Mouse (Mus musculus) right cerebral cortex, adult 18-20 months (tissue): ENCODE measurements around the gene Timm10.

Experiments used
- DNase-seq: peaks from one replicate; pipeline ENCODE4 v3.0.0; 2022; ENCODE audit warnings: mixed read lengths

The Timm10 gene

DNA sequence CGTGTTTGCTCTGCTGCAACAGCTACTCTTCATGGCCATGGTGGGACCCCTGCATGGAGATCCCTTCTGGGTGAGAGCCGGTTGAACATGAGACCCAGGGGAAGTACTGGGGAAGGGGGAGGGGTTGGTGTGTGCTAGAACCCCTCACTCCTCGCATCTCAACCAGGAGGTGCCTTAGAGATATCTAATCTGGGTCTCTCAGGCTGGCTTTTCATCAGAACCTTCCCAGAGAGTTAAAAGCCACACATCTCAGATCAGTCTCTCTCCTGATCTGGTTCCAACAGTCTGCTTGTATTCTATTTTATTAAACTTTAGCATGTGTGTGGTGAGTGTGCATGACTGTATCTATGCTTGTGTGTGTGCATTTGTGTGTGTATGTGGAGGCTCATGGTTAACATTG, 34.6 kb downstream of the Timm10 start:
- no peak for DNase-seq

DNA sequence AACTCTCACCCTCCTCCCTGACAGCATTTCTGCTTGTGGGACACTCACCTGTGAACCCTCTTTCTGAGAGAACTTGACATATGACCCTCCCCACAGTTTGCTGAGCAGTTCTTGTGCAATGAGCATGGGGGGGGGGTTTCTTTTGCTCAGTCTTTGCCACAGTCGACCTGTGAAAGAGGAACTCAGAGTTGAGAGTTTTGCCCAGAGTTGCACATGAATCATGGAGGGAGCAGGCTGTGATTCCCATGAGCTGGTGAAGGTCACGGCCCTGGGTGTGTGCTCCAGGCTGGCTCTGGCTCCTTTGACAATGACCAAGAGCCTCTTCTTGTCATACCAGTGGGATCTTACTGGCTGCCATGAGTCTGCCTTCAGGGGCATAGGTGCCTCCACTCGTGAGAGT, 35.4 kb downstream of the Timm10 start:
- DNase-seq, result no peak

DNA sequence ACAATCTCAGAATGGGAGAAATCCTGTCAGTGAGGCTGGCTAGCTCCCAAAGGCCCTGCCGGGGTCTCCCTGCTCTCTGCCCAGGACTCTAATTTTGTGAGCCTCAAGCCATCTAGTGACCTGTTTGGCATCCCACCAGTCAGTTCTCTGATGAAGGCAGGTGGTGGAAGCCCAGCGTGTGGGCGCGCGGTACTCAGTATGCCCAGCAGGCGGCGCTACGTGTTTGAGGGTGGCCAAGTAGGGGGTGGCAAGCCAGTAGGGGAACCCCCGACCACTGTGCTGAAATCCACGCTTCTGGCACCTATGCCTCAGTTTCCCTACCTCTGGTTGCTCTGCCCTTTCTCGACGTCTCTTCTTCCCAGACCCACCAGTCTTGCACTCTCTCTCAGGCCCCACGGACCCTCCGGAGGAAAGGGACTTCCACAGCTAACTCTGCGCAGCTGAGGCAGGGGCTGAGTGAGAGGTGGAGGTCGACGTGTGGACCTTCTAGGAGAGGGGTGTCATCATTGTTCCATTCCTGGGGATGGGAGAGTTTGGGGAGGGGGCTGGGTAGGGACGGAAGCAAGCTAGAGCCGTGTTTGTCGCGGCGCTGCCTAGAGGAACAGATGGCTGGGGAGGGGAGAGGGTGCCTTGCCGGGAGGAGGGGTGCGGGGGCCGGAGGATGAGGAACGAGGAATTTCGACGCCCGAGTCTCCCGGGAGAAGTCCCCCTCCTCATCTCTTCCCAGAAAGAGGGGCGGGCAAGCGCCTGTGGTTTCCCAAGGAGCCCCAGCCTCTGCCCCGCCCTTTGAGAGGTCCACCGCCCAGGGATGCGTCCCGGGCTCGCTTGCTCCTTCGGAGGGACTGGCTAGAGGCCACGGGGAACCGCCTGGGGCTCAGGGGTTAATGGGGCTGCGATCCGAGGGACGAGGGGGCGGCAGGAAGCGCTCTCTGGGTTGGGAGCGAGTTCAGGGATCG, 39.1 kb downstream of the Timm10 start:
- DNase-seq, result no peak

DNA sequence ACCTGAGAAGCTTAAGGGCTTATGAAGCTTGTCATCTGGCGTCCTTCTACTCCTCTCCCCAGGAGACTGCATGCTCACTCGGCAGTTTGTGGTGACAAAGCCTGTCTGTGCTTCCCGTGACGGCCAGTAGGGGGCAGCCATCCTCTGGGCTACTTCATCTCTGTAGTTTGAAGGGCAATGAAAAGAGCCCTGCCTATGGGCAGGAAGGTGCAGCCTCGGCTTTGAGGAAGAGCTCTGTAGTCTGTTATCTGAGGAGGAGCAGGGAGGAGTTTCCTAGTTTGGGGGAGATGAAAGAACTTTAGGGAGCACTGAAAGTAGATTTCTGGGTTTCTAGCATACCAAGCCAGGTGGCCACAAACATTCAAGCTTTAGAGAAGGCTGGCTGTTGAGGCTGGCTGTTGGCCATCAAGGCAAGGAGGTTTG, 41.7 kb downstream of the Timm10 start:
- no peak for DNase-seq

DNA sequence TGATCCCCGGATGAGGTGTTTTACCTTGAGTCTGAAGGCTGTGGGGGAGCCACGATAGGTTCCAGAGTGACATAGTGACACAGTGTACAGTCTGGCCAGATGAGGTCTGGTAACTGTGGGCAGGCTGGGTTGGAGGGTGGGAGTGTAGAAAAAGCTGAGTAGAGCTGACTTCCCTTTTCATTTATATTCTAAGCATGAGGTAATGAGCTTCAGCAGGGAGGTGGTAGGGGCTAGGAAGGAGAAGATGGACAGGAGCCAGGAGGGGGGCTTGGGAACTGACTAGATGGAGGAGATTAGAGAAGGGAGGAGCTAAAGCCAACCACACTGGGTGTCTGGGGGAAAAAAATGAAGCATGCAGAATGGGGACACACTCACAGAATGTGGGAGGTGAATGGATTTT, 42.2 kb downstream of the Timm10 start:
- no peak for DNase-seq

DNA sequence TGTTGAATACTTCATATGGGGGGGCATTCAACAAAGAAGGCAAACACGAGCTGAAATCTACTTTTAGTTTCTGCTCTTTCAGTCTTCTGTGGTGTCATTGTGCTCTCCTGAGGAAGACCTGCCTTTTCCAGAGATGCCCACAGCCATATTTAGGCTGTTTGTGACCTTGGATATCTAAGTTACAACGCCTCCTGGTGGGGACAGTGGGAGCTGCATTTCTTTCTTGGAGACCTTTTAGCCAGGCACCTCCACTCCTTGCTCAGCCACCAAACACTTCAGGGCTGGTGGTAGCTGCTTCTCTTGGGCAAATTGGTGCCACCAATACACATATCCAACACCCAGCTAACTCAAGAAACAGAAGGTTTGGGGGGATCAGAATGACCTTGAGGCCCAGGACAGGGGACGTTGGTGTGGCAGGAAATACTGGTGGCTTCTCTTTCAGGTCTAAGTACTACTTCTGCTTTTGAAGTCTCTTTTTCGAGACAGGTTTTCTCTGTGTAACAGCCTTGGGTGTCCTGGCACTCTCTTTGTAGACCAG, 43.9 kb downstream of the Timm10 start:
- DNase-seq, result no peak

DNA sequence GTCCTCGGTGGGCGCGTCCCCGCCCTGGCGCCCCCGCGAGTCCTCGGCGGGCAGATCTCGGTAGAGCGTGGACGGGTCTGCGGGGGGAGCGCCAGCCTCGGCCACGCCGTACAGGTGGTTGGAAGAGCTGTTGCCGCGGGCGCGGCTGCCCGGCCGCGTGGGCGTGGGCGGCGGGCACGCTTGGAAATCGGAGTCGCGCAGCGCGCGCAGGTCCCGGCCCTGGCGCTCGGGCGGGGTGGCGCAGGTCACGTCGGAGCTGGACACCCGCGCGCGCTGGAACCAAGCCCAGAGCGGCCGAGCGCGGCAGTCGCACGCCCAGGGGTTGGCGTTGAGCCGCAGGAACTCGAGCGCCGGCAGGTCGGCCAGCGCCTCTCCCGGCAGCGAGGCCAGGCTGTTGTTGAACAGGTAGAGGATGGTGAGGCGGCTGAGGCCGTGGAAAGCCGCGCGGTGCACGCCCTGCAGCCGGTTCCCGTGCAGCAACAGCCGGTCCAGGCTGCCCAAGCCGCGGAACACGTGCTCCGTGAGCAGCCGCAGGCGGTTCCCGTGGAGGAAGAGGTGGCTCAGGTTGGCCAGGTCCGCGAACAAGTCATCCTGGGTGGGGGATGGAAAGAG, 45.4 kb downstream of the Timm10 start:
- DNase-seq, result no peak

DNA sequence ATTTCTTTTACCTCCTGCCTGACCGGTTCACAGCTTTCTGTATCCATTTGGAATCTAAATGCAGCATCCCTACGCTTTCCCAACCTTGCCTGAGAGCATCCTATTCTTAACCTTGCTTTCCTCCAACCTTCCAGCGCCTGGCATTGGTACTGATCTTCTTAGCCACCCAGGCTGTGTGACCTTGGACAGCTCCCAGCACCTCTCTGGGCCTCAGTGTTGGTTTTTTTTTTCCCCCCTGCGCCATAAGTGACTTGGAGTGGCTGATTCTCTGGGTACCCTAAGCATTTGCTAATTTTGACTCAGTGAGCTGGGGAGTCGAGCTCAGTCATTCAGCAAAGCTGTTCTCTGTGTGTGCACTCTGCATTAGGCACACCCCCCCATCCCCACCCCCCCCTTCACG, 49.0 kb downstream of the Timm10 start:
- no peak for DNase-seq
